In genomic region chr5:142794582-142794981, GRCm38 (mm10) we compare ENCODE assay signal across 8 mouse cellular contexts. TPM values are rescaled to one million over a fixed set of nuclear protein-coding genes. Genes with fewer than 3 reads are reported as not detected.
DNase-seq lines count a peak whose midpoint lies in the region; TF ChIP-seq lines count a peak whose summit lies in the region.

No protein-coding gene starts in this region.

- peak overlapping the region; percentile 65 for H3K4me3 ChIP-seq in lung, adult 2 months (replicated peaks; ENCODE audit: extremely low read depth, low read depth, low read length)

- DNase-seq in layer of hippocampus, adult 9-11 months: peak; percentile 83
- no peak for DNase-seq in layer of hippocampus, postnatal 14 days (ENCODE audit: low spot score in 2 of 2)
- DNase-seq in heart, adult 8-10 months (ENCODE audit: low spot score): peak; percentile 53
- DNase-seq in lung, adult 2 months: peak; percentile 36
- DNase-seq in spleen, postnatal 14 days (ENCODE audit: low spot score in 2 of 2): peak; percentile 41 to 55
- DNase-seq in cerebellum, adult 9-10 months: no peak
- DNase-seq in yolk sac, embryonic 10.5 days (ENCODE audit: low spot score): no peak
- DNase-seq in left cerebral cortex, adult 8-10 months (ENCODE audit: low spot score in 2 of 2): no peak

- no peak for TF ChIP-seq CTCF in lung, adult 2 months (IDR thresholded peaks at IDR 0.05; ENCODE audit: insufficient read depth, low read length)

- no peak for TF ChIP-seq POLR2A in lung, adult 2 months (IDR thresholded peaks at IDR 0.05; ENCODE audit: borderline replicate concordance, extremely low read depth, low read depth, low read length)

- 52% methylated on average over 13 of the region's 13 CpGs for WGBS in lung, adult 2 months

- peaks cover 21% of the 10 kb centered on the region for H3K4me1 ChIP-seq in lung, adult 2 months (ENCODE audit: control insufficient read depth, insufficient read depth, low read length)

RNA-seq across cellular contexts. Expression of gene Tnrc18, which starts 22.9 kb away (rescaled TPM):
- 100 to 1,000 TPM; 172 to 184 TPM for total RNA-seq in layer of hippocampus, postnatal 14 days (2021)
- total RNA-seq in heart, adult 8-10 months (2022): 10 to 100 TPM; 48.6 to 59.7 (median 55.0) TPM
- 60.1 and 87.1 TPM in 2 replicates for polyA plus RNA-seq in lung, adult 2 months (2012; rRNA removed)
- total RNA-seq in left cerebral cortex, adult 8-10 months (2022): 100 to 1,000 TPM; 112 to 134 (median 116) TPM

Comparison
In these comparisons a context has a peak if more than half of its experiments do, and no peak if none do; other contexts are left out.
1. DNase-seq: peak in layer of hippocampus, adult 9-11 months (single experiment), heart, adult 8-10 months (single experiment), lung, adult 2 months (single experiment) and spleen, postnatal 14 days (2 of 2); none in layer of hippocampus, postnatal 14 days (0 of 2), cerebellum, adult 9-10 months (single experiment), yolk sac, embryonic 10.5 days (single experiment) and left cerebral cortex, adult 8-10 months (0 of 2).